Mouse (Mus musculus): Measurements from ENCODE around the gene Naif1.

The Naif1 gene

DNA sequence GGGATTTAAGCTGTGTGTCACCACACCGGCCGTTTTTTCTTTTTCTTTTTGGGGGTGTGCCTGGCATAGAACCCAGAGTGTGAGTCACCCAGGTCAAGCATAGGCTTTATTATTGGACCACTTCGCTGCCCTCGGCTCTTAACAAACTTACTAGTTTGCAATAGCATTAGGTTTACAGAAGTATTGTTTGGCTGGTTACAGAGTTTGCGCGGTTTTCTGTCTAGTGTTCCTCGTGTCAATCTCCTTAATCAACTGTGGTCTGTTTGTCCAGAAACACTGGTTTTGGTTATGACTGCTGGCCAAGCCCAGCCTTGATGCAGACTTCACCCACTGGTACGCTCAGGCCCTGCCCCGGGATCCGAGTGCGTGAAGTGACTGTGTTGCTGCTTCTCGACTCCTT is 52.6 kb downstream of the Naif1 start:
- no peak for DNase-seq

DNA sequence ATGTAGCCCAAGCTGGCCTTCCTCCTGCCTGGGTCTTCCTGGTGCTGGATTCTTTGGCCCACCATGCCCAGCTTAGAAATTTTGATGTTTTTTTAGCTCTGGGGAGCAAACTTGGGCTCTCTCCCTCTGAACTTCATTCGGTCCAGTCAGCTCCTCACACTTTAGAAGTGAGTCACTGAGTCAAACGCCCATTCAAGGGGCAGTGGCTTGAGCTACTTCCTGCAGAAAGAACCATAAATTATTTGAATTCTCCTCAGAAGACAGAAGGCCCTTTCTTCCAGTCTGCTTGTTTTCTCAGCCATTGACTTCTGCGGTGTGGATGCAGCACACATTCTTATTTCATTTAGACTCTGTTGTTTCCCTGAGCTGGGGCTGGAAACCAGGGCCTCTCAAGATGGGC is 53.3 kb downstream of the Naif1 start:
- DNase-seq = no peak

DNA sequence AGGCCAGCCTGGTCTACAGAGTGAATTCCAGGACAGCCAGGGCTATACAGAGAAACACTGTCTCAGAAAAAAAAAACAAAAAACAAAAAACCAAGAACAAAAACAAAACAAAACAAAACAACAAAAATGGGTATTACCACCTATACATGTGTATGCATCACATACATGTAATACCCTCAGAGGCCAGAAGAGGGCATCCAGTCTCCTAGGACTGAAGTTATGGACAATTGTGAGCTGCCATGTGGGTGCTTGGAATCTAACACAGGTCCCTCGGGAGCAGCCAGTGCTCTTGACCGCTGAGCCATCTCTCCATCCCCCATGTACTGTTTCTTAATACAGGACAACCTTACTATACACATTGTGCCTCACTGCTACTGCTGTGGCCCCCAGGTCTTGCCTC is 55.3 kb downstream of the Naif1 start:
- DNase-seq = no peak
